Mouse (Mus musculus): ENCODE results near the gene Ube2s. TPM values are rescaled to one million over a fixed set of nuclear protein-coding genes. Genes with fewer than 3 reads are reported as not detected.

The Ube2s gene
- total and polyA plus RNA-seq, 3 experiments, result 341 to 740 TPM; not detected in 1

DNA sequence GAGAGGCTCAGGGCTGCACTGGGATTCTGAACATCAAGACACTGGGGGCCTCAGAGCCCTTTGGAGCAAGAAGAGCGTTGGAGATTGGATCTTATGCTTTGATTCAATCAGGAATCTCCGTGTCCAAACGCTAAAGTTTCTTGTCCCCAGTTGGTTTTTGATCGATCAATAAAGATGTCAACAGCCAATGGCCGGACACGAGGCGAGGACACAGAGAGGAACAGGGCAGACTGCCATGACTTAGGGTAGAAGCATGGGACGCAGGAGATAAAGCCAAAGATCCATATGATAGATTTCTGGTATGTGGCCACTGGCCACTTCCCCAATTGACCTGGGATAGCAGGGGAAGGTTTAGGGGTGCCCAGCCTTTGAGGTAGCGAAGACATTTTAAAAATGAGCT is 44.1 kb upstream of the Ube2s start:
- Histone ChIP-seq H3K9me3 (replicated peaks; ENCODE audit: insufficient read depth, low read length) (no peaks in the 10 kb centered on the region), H3K36me3 (ENCODE audit: control insufficient read depth in 1 of 2, insufficient read depth in 2 of 2, low read length in 2 of 2) (no peaks in the 10 kb centered on the region), H3K27ac (ENCODE audit: control insufficient read depth, low read depth, low read length) (no peak overlapping the region), H3K27me3 (ENCODE audit: control insufficient read depth in 1 of 2, insufficient read depth in 2 of 2, low read length in 2 of 2) (no peaks in the 10 kb centered on the region; a peak in 1 of 4 replicates), H3K4me3 (ENCODE audit: control insufficient read depth in 1 of 2, insufficient read depth in 1 of 2, low read depth in 2 of 2, low read length in 2 of 2) (no peak overlapping the region), H3K9ac (ENCODE audit: control insufficient read depth, low read depth, low read length, poor library complexity, severe bottlenecking) (no peak overlapping the region), H3K4me1 (ENCODE audit: control insufficient read depth in 1 of 2, insufficient read depth in 2 of 2, low read length in 2 of 2) (0 out of 4 replicates have a peak, but pooled peaks cover 0 to 2% of the 10 kb centered on the region in 2 experiments), H3K79me2 (ENCODE audit: control insufficient read depth, insufficient read depth, low read length, poor library complexity) (no peaks in the 10 kb centered on the region)
- TF ChIP-seq RAD21 (IDR thresholded peaks at IDR 0.05; ENCODE audit: low read depth, low read length) (no peak), ZC3H11A (IDR thresholded peaks at IDR 0.05; ENCODE audit: low read depth, low read length) (no peak)
- DNase-seq (ENCODE audit: low read depth, low spot score), result no peak

DNA sequence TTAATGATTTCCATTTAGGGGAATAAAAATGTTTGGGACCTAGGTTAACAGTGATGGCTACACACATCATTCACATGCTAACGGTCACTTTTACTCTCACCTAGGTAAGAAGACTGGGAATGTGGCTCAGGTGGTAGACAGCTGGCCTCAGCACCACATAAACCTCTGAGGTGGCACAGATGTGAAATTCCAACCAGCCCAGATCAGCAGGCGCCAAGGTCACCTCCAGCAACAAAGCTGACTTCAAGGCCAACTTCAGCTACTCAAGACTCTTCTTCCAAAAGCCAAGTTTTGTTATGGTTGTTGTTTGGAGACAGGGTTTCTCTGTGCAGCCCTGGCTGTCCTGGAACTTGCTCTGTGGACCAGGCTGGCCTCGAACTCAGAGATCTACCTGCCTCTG is 41.2 kb upstream of the Ube2s start:
- DNase-seq (ENCODE audit: low read depth, low spot score), result no peak
- H3K79me2 ChIP-seq (ENCODE audit: control insufficient read depth, insufficient read depth, low read length, poor library complexity), result no peaks in the 10 kb centered on the region
- TF ChIP-seq TBP (IDR thresholded peaks at IDR 0.05; ENCODE audit: low read depth, low read length), result no peak
- TF ChIP-seq MAZ (IDR thresholded peaks at IDR 0.05; ENCODE audit: low read depth, low read length), result no peak

DNA sequence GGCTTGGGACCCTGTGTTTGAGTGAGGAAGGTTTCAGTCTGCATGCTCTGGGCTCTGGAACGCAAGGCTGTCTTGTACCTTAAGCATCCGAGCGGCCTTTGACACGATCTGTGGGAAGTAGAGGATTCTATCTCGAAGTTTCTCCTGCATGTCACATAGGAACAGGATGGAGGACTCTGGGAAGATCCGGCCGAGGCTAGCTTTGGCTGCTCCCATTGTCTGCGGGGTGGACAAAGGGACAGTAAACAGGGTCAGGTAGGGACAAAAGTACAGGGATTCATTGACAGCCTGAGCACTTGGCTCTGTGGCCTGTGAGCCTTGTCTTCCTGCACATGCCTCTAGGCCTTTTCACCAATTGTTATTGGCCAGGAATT is 38.9 kb upstream of the Ube2s start:
- Histone ChIP-seq H3K27me3 (ENCODE audit: control insufficient read depth in 1 of 2, insufficient read depth in 2 of 2, low read length in 2 of 2) (no peaks in the 10 kb centered on the region), H3K36me3 (ENCODE audit: control insufficient read depth in 1 of 2, insufficient read depth in 2 of 2, low read length in 2 of 2) (no peaks in the 10 kb centered on the region), H3K4me3 (ENCODE audit: control insufficient read depth in 1 of 2, insufficient read depth in 1 of 2, low read depth in 2 of 2, low read length in 2 of 2) (no peak overlapping the region), H3K9ac (ENCODE audit: control insufficient read depth, low read depth, low read length, poor library complexity, severe bottlenecking) (no peak overlapping the region), H3K9me3 (replicated peaks; ENCODE audit: insufficient read depth, low read length) (no peaks in the 10 kb centered on the region), H3K27ac (ENCODE audit: control insufficient read depth, low read depth, low read length) (no peak overlapping the region), H3K79me2 (ENCODE audit: control insufficient read depth, insufficient read depth, low read length, poor library complexity) (no peaks in the 10 kb centered on the region), H3K4me1 (ENCODE audit: control insufficient read depth in 1 of 2, insufficient read depth in 2 of 2, low read length in 2 of 2) (no peaks in the 10 kb centered on the region)
- TF ChIP-seq HCFC1 (IDR thresholded peaks at IDR 0.05; ENCODE audit: low read depth, low read length) (no peak), MYC (IDR thresholded peaks at IDR 0.05; ENCODE audit: low read depth, low read length) (no peak), GABPA (IDR thresholded peaks at IDR 0.05; ENCODE audit: low read depth, low read length) (no peak), E2F4 (IDR thresholded peaks at IDR 0.05; ENCODE audit: borderline replicate concordance, low read depth, low read length) (no peak), CHD2 (IDR thresholded peaks at IDR 0.05; ENCODE audit: low read length) (no peak)
- no peak for DNase-seq (ENCODE audit: low read depth, low spot score)

More for the DNA sequence above, 41.2 kb upstream of the Ube2s start:
- H3K27me3 ChIP-seq (ENCODE audit: control insufficient read depth in 1 of 2, insufficient read depth in 2 of 2, low read length in 2 of 2), result no peaks in the 10 kb centered on the region; a peak in 1 of 4 replicates
- H3K9me3 ChIP-seq (replicated peaks; ENCODE audit: insufficient read depth, low read length), result no peaks in the 10 kb centered on the region
- H3K9ac ChIP-seq (ENCODE audit: control insufficient read depth, low read depth, low read length, poor library complexity, severe bottlenecking), result no peak overlapping the region
- no peak overlapping the region for H3K4me3 ChIP-seq (ENCODE audit: control insufficient read depth in 1 of 2, insufficient read depth in 1 of 2, low read depth in 2 of 2, low read length in 2 of 2)
- H3K27ac ChIP-seq (ENCODE audit: control insufficient read depth, low read depth, low read length), result no peak overlapping the region
- 0 out of 4 replicates have a peak, but pooled peaks cover 0 to 2% of the 10 kb centered on the region in 2 experiments for H3K4me1 ChIP-seq (ENCODE audit: control insufficient read depth in 1 of 2, insufficient read depth in 2 of 2, low read length in 2 of 2)
- no peaks in the 10 kb centered on the region for H3K36me3 ChIP-seq (ENCODE audit: control insufficient read depth in 1 of 2, insufficient read depth in 2 of 2, low read length in 2 of 2)

Measured in MEL (cell line).